Comparison of ENCODE assay signal across 25 mouse cellular contexts in the genomic region with DNA sequence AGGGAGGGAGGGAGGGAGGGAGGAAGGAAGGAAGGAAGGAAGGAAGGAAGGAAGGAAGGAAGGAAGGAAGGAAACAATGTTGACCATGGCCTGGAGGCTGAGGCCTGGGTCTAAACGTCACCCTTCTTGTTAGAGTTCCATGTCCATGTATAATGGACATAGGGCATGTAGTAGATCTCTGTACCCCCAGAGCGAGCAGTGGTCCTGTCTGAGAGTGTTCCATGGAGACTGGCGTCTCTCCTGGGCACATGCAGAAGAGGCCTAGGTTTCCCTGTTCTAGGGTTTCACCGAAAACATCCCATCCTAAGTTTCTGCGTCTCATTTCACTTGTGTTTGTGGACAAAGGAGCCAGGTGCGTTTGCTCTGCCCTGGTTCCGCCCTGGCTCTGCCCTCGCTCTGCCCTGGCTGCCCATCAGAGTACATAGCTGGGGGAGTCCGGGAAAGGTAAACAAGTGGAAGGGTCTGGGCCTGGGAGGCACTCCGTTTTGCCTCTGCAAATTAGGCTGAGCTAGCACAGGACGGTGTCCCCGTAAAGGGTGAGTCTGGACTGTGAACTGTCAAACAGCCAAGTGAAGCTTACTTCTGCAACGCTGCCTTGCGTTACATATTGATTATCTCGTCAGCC.
DNase-seq lines count a peak whose midpoint lies in the region; ATAC-seq and TF ChIP-seq lines count a peak whose summit lies in the region.
"Had no signal": no experiment of that assay in that cellular context is flagged by ENCODE, and none has a peak within 500 bp of the region (broad histone marks: within the 10 kb centered on the region; RNA-seq: fewer than 3 reads in every experiment).

No protein-coding gene starts in this region.

- H3K9ac ChIP-seq in kidney, embryonic 14.5 days (ENCODE audit: low read depth, low read length) = no peak overlapping the region
- no peak overlapping the region for H3K9ac ChIP-seq in kidney, embryonic 16.5 days (replicated peaks; ENCODE audit: low read length)
- H3K9ac ChIP-seq: embryonic facial prominence, embryonic 12.5 days; forebrain, embryonic 13.5 days; forebrain, embryonic 15.5 days; forebrain, postnatal 0 days had no signal

- H3K4me1 ChIP-seq in kidney, embryonic 14.5 days (ENCODE audit: control insufficient read depth, insufficient read depth, low read length) = peaks cover 7% of the 10 kb centered on the region; the same call in 1 of the 2 replicates
- peaks cover 30% of the 10 kb centered on the region for H3K4me1 ChIP-seq in kidney, embryonic 16.5 days (ENCODE audit: insufficient read depth, low read length)
- H3K4me1 ChIP-seq in E14TG2a.4 (replicated peaks; ENCODE audit: low read depth, low read length) = peaks cover 28% of the 10 kb centered on the region
- H3K4me1 ChIP-seq: embryonic facial prominence, embryonic 12.5 days; forebrain, embryonic 13.5 days; forebrain, embryonic 15.5 days had no signal

- no peaks in the 10 kb centered on the region for H3K9me3 ChIP-seq in kidney, embryonic 14.5 days (ENCODE audit: control insufficient read depth, low read length)
- no peaks in the 10 kb centered on the region for H3K9me3 ChIP-seq in kidney, embryonic 16.5 days (ENCODE audit: low read length)
- no peaks in the 10 kb centered on the region for H3K9me3 ChIP-seq in E14TG2a.4 (ENCODE audit: low read length)
- H3K9me3 ChIP-seq: embryonic facial prominence, embryonic 10.5 days; embryonic facial prominence, embryonic 12.5 days; forebrain, embryonic 13.5 days; forebrain, embryonic 15.5 days; G1E had no signal

- ATAC-seq in kidney, embryonic 14.5 days (ENCODE audit: low FRiP score, low TSS enrichment) = peak; percentile 78
- ATAC-seq in kidney, embryonic 16.5 days (ENCODE audit: low FRiP score, low TSS enrichment) = peak; percentile 75; the same call in 1 of the 2 replicates
- ATAC-seq: activated CD4-positive, CD25-positive, alpha-beta regulatory T cell, adult 4 months; CD4-positive, CD25-positive, alpha-beta regulatory T cell, adult 4 months; forebrain, embryonic 13.5 days; forebrain, embryonic 15.5 days; forebrain, postnatal 0 days; Patski had no signal

- no peaks in the 10 kb centered on the region for H3K36me3 ChIP-seq in kidney, embryonic 14.5 days (ENCODE audit: control insufficient read depth, insufficient read depth, low read length)
- H3K36me3 ChIP-seq in kidney, embryonic 16.5 days (ENCODE audit: insufficient read depth, low read length) = no peaks in the 10 kb centered on the region
- no peaks in the 10 kb centered on the region for H3K36me3 ChIP-seq in E14TG2a.4 (ENCODE audit: insufficient read depth, low read length)
- H3K36me3 ChIP-seq: embryonic facial prominence, embryonic 10.5 days; embryonic facial prominence, embryonic 12.5 days; forebrain, embryonic 15.5 days; G1E had no signal

- H3K27ac ChIP-seq in kidney, embryonic 14.5 days (ENCODE audit: low read depth, low read length) = no peak overlapping the region
- no peak overlapping the region for H3K27ac ChIP-seq in kidney, embryonic 16.5 days (ENCODE audit: low read length)
- H3K27ac ChIP-seq: embryonic facial prominence, embryonic 10.5 days; embryonic facial prominence, embryonic 12.5 days; forebrain, embryonic 13.5 days; forebrain, embryonic 15.5 days had no signal

- no peak for DNase-seq in kidney, postnatal 36 days
- no peak for DNase-seq in kidney, adult 9 months
- DNase-seq in natural killer cell, adult 2 months (ENCODE audit: low spot score in 2 of 2) = no peak
- DNase-seq: adrenal gland, adult 8-10 months; adrenal gland, postnatal 14 days; adrenal gland, postnatal 36 days; B cell, adult 2 months; cerebellum, adult 11-12 months; cerebellum, adult 2 months; cerebellum, adult 9-10 months; cerebellum, postnatal 10 days; cerebellum, postnatal 25 days; forebrain, postnatal 0 days had no signal

- H3K4me3 ChIP-seq in kidney, embryonic 14.5 days (ENCODE audit: low read length) = no peak overlapping the region
- no peak overlapping the region for H3K4me3 ChIP-seq in kidney, embryonic 16.5 days (ENCODE audit: low read length)
- peak overlapping the region; percentile 35; the same call in 1 of the 2 replicates for H3K4me3 ChIP-seq in E14TG2a.4 (replicated peaks; ENCODE audit: low read length)
- H3K4me3 ChIP-seq: embryonic facial prominence, embryonic 10.5 days; embryonic facial prominence, embryonic 12.5 days; forebrain, embryonic 13.5 days; forebrain, embryonic 15.5 days had no signal

- no peaks in the 10 kb centered on the region for H3K27me3 ChIP-seq in kidney, embryonic 14.5 days (ENCODE audit: control insufficient read depth, insufficient read depth, low read length)
- peaks cover 34% of the 10 kb centered on the region for H3K27me3 ChIP-seq in kidney, embryonic 16.5 days (ENCODE audit: insufficient read depth, low read length)
- no peaks in the 10 kb centered on the region; the same call in 1 of the 2 replicates for H3K27me3 ChIP-seq in E14TG2a.4 (ENCODE audit: insufficient read depth, low read length)
- H3K27me3 ChIP-seq: CH12.LX; embryonic facial prominence, embryonic 12.5 days; forebrain, embryonic 13.5 days; forebrain, embryonic 15.5 days; Patski had no signal

- no peak for TF ChIP-seq CTCF in E14TG2a.4 (conservative IDR thresholded peaks at IDR 0.05; ENCODE audit: low read length)

- H3K4me2 ChIP-seq in kidney, embryonic 14.5 days (replicated peaks; ENCODE audit: low read depth, low read length) = no peak overlapping the region
- no peak overlapping the region for H3K4me2 ChIP-seq in kidney, embryonic 16.5 days (replicated peaks; ENCODE audit: low read depth, low read length)
- H3K4me2 ChIP-seq: embryonic facial prominence, embryonic 12.5 days; forebrain, embryonic 13.5 days; forebrain, embryonic 15.5 days had no signal

- 48% methylated on average over 15 of the region's 15 CpGs for WGBS in kidney, embryonic 14.5 days
- 50% methylated on average over 15 of the region's 15 CpGs for WGBS in kidney, embryonic 16.5 days
